Mouse (Mus musculus): ENCODE measurements around the gene Ftl1. TPM values are rescaled to one million over a fixed set of nuclear protein-coding genes. Genes with fewer than 3 reads are reported as not detected.

Gene Ftl1
- total RNA-seq, 1 experiment: 398 TPM

DNA sequence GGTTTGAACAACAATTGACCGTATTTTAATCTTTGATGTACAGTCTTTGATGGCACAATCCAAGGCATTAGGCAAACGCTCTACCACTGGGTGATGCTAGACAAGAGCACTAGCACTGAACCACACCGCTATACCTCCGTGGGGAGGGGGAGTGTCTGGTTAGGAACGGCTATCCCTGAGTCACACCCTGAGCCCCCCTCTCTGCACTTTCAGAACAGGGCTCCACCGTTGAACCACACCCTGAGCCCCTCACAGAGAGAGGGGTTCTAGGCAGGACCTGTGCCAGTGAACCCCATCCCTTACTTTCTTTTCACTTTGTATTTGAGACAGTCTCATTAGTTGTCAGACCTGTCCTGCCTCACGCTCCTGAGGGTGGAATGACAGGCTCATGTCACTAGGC lies 51.3 kb downstream of the Ftl1 start:
- Histone ChIP-seq H3K9me3 (ENCODE audit: control insufficient read depth, insufficient read depth, low read depth, low read length) (no peaks in the 10 kb centered on the region), H3K4me3 (ENCODE audit: insufficient read depth in 1 of 2, low read depth in 1 of 2, low read length in 2 of 2, poor library complexity in 1 of 2, severe bottlenecking in 1 of 2) (no peak overlapping the region), H3K9ac (ENCODE audit: insufficient read depth, low read depth, low read length, poor library complexity, severe bottlenecking) (no peak overlapping the region), H3K36me3 (ENCODE audit: control insufficient read depth, insufficient read depth, low read length, poor library complexity, severe bottlenecking) (no peaks in the 10 kb centered on the region), H3K27ac (ENCODE audit: insufficient read depth, low read depth, low read length, poor library complexity, severe bottlenecking) (no peak overlapping the region), H3K4me1 (ENCODE audit: control insufficient read depth in 2 of 2, insufficient read depth in 2 of 2, low read length in 2 of 2, poor library complexity in 1 of 2) (peaks cover 7 to 11% of the 10 kb centered on the region in 2 experiments; a peak in 2 of 4 replicates)
- no peak for TF ChIP-seq MAFK (IDR thresholded peaks at IDR 0.05; ENCODE audit: insufficient read depth, low read depth, low read length)
- TF ChIP-seq HCFC1 (IDR thresholded peaks at IDR 0.05; ENCODE audit: borderline replicate concordance, insufficient read depth, low read length): no peak
- TF ChIP-seq ZC3H11A (IDR thresholded peaks at IDR 0.05; ENCODE audit: borderline replicate concordance, low read depth, low read length): no peak
- TF ChIP-seq CHD2 (IDR thresholded peaks at IDR 0.05; ENCODE audit: low read depth, low read length): no peak
- TF ChIP-seq ZNF384 (IDR thresholded peaks at IDR 0.05; ENCODE audit: low read depth, low read length): no peak
- DNase-seq (ENCODE audit: low read depth, low spot score): no peak
- in situ Hi-C loops (cut with MboI; ENCODE audit: low sequenced_read_pairs in 2 of 2, unreplicated experiment in 2 of 2): no loop called here

Other genes with a start within 250 kb of the Ftl1 start
- gene Dkkl1, start 247.7 kb downstream of the Ftl1 start, total RNA-seq (2012; rRNA removed): 4.7 and 6.9 TPM in 2 replicates
- gene Tead2, start 244.1 kb downstream of the Ftl1 start, total RNA-seq (2012; rRNA removed): 95.9 and 111 TPM in 2 replicates
- gene Cd37, start 220.8 kb downstream of the Ftl1 start, total RNA-seq (2012; rRNA removed): 37.6 and 50.8 TPM in 2 replicates
- gene Slc6a16, start 218.8 kb downstream of the Ftl1 start, total RNA-seq (2012; rRNA removed): 12.7 and 14.6 TPM in 2 replicates
- 0.21 and 0.67 TPM in 2 replicates for gene Slc6a21, start 182.4 kb downstream of the Ftl1 start, total RNA-seq (2012; rRNA removed)
- gene Trpm4, start 126.1 kb downstream of the Ftl1 start, total RNA-seq (2012; rRNA removed): 26.5 and 48.5 TPM in 2 replicates
- 0.71 and 1.4 TPM in 2 replicates for gene Hrc, start 124.6 kb downstream of the Ftl1 start, total RNA-seq (2012; rRNA removed)
- gene Ppfia3, start 92.9 kb downstream of the Ftl1 start, total RNA-seq (2012; rRNA removed): 6.9 and 12.6 TPM in 2 replicates
- gene Lin7b, start 89.3 kb downstream of the Ftl1 start, total RNA-seq (2012; rRNA removed): 5.6 and 11.3 TPM in 2 replicates
- gene Snrnp70, start 64.1 kb downstream of the Ftl1 start, total RNA-seq (2012; rRNA removed): 303 and 310 TPM in 2 replicates
- gene Kcna7, start 54.2 kb downstream of the Ftl1 start, total RNA-seq (2012; rRNA removed): 0.85 and 2.3 TPM in 2 replicates
- gene Ntf5, start 46.2 kb downstream of the Ftl1 start, total RNA-seq (2012; rRNA removed): 2.4 and 3.6 TPM in 2 replicates
- 0.37 TPM in 1 of 2 replicates, not detected in the other for gene Lhb, start 39.1 kb downstream of the Ftl1 start, total RNA-seq (2012; rRNA removed)
- gene Gys1, start 25.0 kb downstream of the Ftl1 start, total RNA-seq (2012; rRNA removed): 26.1 and 26.8 TPM in 2 replicates
- 228 and 281 TPM in 2 replicates for gene Ruvbl2, start 21.8 kb downstream of the Ftl1 start, total RNA-seq (2012; rRNA removed)
- gene Bax, start 7.0 kb upstream of the Ftl1 start, total RNA-seq (2012; rRNA removed): 388 and 591 TPM in 2 replicates
- 2.6 TPM in 2 replicates for gene Tulp2, start 22.0 kb upstream of the Ftl1 start, total RNA-seq (2012; rRNA removed)
- gene Gm45808, start 26.9 kb upstream of the Ftl1 start, total RNA-seq (2012; rRNA removed): 0.71 TPM in 1 of 2 replicates, not detected in the other
- gene Dhdh, start 28.9 kb upstream of the Ftl1 start, total RNA-seq (2012; rRNA removed): 3.6 and 5.3 TPM in 2 replicates
- 131 and 178 TPM in 2 replicates for gene Nucb1, start 50.5 kb upstream of the Ftl1 start, total RNA-seq (2012; rRNA removed)
- 31.4 and 37.9 TPM in 2 replicates for gene Ppp1r15a, start 66.4 kb upstream of the Ftl1 start, total RNA-seq (2012; rRNA removed)
- 17.8 and 20.2 TPM in 2 replicates for gene Plekha4, start 66.4 kb upstream of the Ftl1 start, total RNA-seq (2012; rRNA removed)
- gene Hsd17b14, start 95.0 kb upstream of the Ftl1 start, total RNA-seq (2012; rRNA removed): 32.5 and 33.0 TPM in 2 replicates
- gene Bcat2, start 110.3 kb upstream of the Ftl1 start, total RNA-seq (2012; rRNA removed): 60.3 and 87.7 TPM in 2 replicates
- 0.67 and 1.1 TPM in 2 replicates for gene Fgf21, start 155.6 kb upstream of the Ftl1 start, total RNA-seq (2012; rRNA removed)
- gene Fut1, start 157.4 kb upstream of the Ftl1 start, total RNA-seq (2012; rRNA removed): 0.49 and 2.5 TPM in 2 replicates
- 0.31 and 0.63 TPM in 2 replicates for gene Izumo1, start 161.9 kb upstream of the Ftl1 start, total RNA-seq (2012; rRNA removed)
- 5.3 and 8.6 TPM in 2 replicates for gene Rasip1, start 167.6 kb upstream of the Ftl1 start, total RNA-seq (2012; rRNA removed)
- gene Mamstr, start 180.1 kb upstream of the Ftl1 start, total RNA-seq (2012; rRNA removed): 0.71 and 0.74 TPM in 2 replicates
- gene Fut2, start 206.5 kb upstream of the Ftl1 start, total RNA-seq (2012; rRNA removed): 0.27 and 0.37 TPM in 2 replicates
- 0.54 and 0.74 TPM in 2 replicates for gene Ntn5, start 224.1 kb upstream of the Ftl1 start, total RNA-seq (2012; rRNA removed)
- gene Sec1, start 234.5 kb upstream of the Ftl1 start, total RNA-seq (2012; rRNA removed): 4.5 and 7.6 TPM in 2 replicates
- 4.4 and 7.9 TPM in 2 replicates for gene Car11, start 240.0 kb upstream of the Ftl1 start, total RNA-seq (2012; rRNA removed)
- gene Dbp, start 245.2 kb upstream of the Ftl1 start, total RNA-seq (2012; rRNA removed): 10.0 and 10.6 TPM in 2 replicates